Mouse (Mus musculus) urinary bladder, adult 18-20 months (tissue): ENCODE results near the gene Gm14496.
"Not testable (repeated sequence)": the region's sequence is repeated elsewhere in the genome, so short reads cannot be mapped to it uniquely, and the experiment has no call there.

Experiments
- DNase-seq, 2 experiments: peaks; one replicate each; pipeline ENCODE4 v3.0.0; 2022; ENCODE audit warnings: low spot score in 2 of 2, mixed read lengths in 2 of 2

The Gm14496 gene

DNA sequence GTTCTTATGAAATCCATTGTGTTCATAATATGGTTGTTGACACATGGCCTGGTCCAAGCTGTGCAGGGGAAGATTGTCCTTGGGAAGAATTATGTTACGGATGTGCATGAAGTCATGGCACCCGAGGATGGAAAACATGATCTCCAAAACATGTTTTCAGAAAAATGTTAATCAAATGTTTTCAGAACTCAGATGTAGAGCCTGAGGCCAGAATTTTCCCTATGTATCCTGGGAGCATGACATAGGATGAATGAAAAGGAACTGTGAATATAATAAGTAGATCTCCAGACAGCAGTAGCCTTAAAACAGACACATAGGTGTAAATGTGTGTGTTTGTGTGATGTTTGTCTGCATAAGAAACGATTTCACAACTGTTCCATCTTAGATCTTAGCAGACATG is at the start of gene Gm14496:
Gene Gm14496, plus strand, starts transcription at position 301 of the 400 bp plus-strand sequence.
- DNase-seq: no peak

GRCm38 (mm10) chr2:181952747-181953680 is 37.9 kb upstream of the Gm14496 start:
- DNase-seq: peak in 1 of 2 experiments; percentile 5

DNA sequence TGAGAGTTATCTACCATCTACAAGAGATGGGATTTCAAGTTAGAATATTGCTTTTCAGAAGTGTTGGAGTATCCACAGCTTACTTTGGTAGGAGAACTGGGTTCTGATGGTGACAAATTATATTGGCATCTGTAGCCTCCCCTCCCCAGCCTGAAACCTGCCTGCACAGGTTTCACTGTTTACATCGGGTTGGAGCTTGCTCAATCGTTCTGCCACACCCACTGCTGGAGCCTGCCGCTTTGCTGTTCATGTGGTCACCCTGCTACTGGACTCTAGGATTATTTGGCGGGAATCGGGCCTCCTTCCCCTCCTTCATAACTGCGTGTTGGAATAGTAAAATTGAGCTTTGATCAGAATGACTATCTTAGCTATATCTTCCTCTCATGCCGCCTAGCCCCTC is 22.5 kb upstream of the Gm14496 start:
- DNase-seq: peak; percentile 25 to 38

GRCm38 (mm10) chr2:181969187-181969586 is 21.7 kb upstream of the Gm14496 start:
- no peak for DNase-seq

DNA sequence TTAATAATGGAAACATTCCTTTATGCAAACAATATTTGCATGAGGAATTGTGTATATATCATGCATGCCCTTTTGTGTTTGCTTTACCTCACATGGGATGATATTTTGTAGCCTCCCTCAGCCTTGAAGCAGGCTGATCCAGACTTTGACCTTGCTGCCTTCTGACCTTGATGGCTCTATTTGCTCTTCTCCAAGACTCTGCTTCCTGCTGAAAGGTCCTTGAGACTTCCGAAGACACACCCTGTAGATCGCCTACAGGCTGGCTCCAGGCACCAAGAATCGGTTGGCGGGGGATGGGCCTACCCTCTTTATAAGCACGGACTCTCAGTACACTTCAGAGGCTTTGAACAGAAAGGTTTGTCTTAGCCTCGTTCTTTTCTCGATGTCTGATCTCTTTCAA is 9.0 kb upstream of the Gm14496 start:
- not testable (repeated sequence) for DNase-seq
